Mouse (Mus musculus): ENCODE data around the gene Haghl.

- TF ChIP-seq GATA1 (IDR thresholded peaks at IDR 0.05; ENCODE audit: low read length), result no peak
- TF ChIP-seq TAL1 (IDR thresholded peaks at IDR 0.05; ENCODE audit: low read length), result no peak
Measured at GRCm38 (mm10) chr17:25769331-25769730, 16.1 kb downstream of the Haghl start.

All from erythroblast, embryonic 14.5 days (primary cell).